Mouse (Mus musculus) kidney, postnatal 36 days (tissue): ENCODE results near the gene Crhbp.
A peak's percentile ranks its signal among the peaks of the same experiment; 100 is the strongest.

Source experiments
- DNase-seq, 2 experiments: peaks; one replicate each; pipeline ENCODE4 v3.0.0; 2021 to 2022; ENCODE audit warnings: mixed read lengths in 2 of 2

Gene Crhbp

DNA sequence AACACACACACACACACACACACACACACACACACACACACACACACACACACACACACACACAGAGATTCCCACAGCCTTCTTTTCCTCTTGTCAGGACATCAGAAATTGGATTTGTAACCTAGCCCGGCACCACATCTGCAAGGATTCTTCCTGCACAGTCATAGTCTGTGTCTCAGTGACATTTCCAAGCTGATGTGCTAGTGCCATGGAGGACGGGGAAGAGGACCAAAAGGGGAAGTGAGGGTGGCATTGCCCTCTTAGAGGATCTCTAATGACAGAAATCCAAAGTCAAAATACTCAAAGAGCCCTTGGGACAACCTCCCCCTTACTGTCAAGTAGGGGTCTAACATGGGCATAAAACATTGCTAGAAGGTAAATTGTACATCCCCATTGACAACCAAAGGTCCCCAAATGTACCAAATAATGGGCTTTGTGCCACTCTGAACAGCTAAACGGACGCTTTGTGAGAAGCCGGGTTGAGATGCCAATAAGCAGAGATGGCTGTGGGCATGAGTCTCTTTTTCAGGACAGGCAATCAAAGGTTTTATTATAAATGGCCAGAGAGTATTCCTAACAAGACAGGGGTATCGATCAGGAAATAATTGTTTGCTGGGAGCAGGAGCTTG lies 26.0 kb downstream of the Crhbp start:
- DNase-seq: no peak

DNA sequence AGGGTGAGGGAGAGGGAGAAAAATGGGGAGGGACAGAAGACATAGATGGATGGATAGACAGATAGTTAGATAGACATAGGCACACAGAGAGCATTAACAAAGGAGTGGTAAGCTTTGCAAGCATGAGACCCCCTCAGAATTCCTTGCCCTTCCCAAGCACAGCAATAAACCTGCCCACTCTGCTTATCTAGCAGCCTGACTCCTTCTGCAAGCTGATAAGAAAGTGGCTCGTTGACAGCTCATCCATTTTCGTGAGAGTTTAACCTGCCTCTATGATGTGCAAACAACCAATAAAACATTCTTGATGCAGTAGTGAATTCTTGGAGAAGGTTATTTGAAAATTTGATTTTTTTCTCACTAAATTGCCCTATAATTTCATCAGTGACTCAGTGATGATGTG lies 32.5 kb downstream of the Crhbp start:
- DNase-seq: no peak

DNA sequence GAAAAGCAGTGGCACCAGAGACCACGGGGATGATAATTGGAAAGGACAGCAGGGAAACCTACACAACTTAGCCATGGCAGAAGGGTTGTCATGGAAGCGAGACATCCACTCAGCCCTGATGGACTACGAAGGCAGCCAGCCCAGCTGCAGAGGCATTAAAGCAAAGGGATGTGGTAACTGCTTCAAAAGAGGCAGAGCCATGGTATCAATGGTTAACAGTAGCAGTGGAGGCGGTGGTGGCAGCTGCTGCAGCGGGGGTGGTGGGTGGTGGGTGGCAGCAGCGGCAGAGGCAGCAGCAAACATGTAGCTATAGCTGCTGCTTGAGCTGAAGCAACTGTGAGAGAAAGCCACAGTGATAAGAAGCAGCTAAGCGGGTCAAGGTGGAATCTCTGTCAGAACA lies 51.5 kb downstream of the Crhbp start:
- DNase-seq: no peak

DNA sequence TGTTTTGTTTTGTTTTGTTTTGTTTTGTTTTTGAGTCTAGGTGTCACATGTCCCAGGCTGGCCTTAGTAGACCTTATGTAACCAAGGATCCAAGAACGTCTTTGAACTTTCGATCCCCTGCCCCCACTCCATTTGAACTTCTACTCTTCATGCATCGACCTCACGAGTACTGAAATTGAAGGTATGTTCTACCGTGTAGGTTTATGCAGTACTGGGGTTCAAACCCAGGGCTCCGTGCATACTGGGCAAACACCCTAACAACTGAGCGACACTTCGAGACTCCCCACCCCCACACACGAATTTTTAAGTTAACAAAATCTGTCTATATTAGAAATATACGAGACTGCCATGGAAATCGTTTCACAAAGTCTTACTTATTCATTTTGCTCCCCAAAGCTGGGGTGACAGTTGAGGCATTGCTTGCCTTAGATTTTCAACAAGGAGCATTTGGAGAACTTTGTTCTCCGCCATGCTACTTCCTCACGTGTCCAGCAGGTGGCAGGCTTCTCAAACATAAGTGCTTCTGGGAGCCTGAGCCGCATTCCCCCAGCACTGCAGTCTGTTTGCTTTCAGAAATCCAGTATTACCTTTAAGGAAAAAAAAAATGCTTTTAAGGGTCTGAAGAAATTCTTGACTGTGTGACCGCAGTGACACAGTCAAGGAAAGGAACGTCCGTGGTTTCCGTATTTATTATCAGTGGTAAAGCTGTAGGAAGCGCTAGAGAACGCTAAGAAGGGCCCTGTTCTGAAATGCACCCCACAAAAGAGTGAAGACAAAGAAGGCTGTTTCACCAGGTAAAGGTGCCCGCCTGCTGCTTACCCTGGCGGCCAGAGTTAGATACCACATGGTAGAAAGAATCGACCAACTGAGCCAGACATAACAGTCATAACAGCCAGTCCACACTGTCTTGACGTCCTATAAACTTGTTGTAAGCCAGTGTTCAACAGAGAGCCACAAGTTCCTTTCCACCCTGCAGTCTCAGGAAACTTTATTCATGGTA lies 54.6 kb downstream of the Crhbp start:
- DNase-seq: peak; percentile 73 to 89

DNA sequence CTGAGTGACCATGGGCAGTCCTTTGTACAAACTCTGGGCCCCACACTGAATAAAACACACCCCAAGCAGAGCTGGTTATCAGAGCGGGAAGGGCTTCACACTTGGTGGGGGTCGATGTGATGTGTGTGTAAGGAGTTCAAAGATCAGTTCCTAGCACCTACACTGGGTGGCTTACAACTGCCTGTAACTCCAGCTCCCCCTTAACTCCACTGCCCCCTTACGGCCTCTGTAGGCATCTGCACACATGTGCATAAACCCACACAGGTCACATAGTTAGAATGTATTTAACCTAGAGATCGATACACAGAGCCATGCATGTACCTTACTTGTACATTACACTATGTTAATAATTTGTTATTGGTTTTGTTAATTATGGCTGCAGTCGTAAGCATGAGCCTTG lies 56.5 kb downstream of the Crhbp start:
- no peak for DNase-seq

DNA sequence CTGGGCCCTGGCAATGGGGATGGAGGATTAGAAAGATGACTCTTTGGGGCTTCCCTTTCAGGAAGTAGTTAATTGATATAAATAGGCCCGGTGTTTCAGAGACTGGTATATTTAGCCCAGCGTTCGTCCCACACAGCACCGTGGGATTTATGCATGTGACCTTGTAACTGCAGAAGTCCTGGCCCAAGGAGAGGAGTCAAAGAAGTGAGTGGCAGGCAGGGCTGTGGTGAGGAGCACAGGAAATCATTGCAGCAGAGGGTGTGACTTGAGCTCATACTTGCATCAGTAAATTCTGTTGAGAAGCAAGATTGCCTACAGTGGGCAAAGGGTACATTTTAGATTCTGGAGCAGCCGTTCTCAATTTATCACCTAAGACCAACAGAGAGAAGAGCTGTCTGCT lies 62.3 kb downstream of the Crhbp start:
- DNase-seq: no peak
